Mouse (Mus musculus) small intestine, adult 2 months (tissue): ENCODE data around the gene Ranbp6.

Experiments
- CTCF ChIP-seq: fragments of 200-500 bp; IDR thresholded peaks from 2 replicates; pipeline ENCODE4 v1.5.1; 2012; ENCODE audit warnings: low read depth, mild to moderate bottlenecking, control low read depth, inconsistent platforms, low read length, moderate library complexity, mixed read lengths; ENCODE audit not compliant: insufficient replicate concordance, insufficient read length; ENCODE audit errors: extremely low read depth
- POLR2A ChIP-seq: fragments of 200-500 bp; IDR thresholded peaks from 2 replicates; pipeline ENCODE4 v1.6.1; 2012; ENCODE audit warnings: low read depth, mild to moderate bottlenecking, control low read depth, inconsistent platforms, low read length, moderate library complexity

GRCm38 (mm10) chr19:29851036-29851690, 38.4 kb upstream of the Ranbp6 start:
- no peak for TF ChIP-seq CTCF
- no peak for TF ChIP-seq POLR2A
